Mouse (Mus musculus): ENCODE data around the gene Gm10337. TPM values are rescaled to one million over a fixed set of nuclear protein-coding genes. Genes with fewer than 3 reads are reported as not detected.

Gene Gm10337
- polyA plus RNA-seq, 1 experiment = not detected

DNA sequence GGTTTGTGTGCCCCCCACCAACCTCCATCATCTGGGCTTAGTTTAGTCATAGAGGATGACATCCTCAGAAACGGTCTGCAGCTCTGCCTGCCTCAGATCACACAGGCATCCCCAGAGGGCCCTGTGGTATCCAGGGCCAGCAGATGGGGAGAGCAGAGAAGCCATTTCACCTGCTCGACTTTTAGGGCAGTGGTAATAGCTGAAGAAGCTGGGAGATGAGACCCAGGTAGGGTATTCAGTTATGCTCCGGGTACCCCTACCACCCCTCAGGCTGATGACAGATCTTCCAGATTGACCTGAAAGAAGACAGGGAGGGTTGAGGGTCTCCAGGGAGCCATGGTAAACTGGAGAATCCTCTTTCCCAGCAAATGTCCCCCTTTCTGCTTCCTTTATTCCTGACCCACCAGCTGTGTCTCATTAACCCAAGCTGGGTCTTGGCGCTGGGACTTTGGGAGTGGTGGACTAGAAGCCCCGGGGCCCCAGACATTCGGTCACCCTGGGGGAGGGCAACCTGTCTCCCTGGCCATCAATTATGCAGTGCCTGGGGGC is 7.8 kb downstream of the Gm10337 start:
- no peak overlapping the region for H3K27ac ChIP-seq (ENCODE audit: control insufficient read depth, insufficient read depth, low read length)
- H3K27me3 ChIP-seq (ENCODE audit: control insufficient read depth, insufficient read depth, low read length) = no peaks in the 10 kb centered on the region
- no peak overlapping the region for H3K4me3 ChIP-seq (ENCODE audit: control insufficient read depth, insufficient read depth, low read length)
- TF ChIP-seq POLR2A (IDR thresholded peaks at IDR 0.05; ENCODE audit: control insufficient read depth, extremely low read depth, insufficient read depth, low read length, poor library complexity) = no peak
- no peak for TF ChIP-seq CTCF (IDR thresholded peaks at IDR 0.05; ENCODE audit: borderline replicate concordance, control insufficient read depth, extremely low read depth, insufficient read depth, low read length, poor library complexity)
- WGBS = 70% methylated on average over 6 of the region's 6 CpGs
- peaks cover 18% of the 10 kb centered on the region for H3K4me1 ChIP-seq (replicated peaks; ENCODE audit: control insufficient read depth, insufficient read depth, low read length)
- H3K36me3 ChIP-seq (ENCODE audit: control insufficient read depth, insufficient read depth, low read length) = no peaks in the 10 kb centered on the region
- DNase-seq = no peak

DNA sequence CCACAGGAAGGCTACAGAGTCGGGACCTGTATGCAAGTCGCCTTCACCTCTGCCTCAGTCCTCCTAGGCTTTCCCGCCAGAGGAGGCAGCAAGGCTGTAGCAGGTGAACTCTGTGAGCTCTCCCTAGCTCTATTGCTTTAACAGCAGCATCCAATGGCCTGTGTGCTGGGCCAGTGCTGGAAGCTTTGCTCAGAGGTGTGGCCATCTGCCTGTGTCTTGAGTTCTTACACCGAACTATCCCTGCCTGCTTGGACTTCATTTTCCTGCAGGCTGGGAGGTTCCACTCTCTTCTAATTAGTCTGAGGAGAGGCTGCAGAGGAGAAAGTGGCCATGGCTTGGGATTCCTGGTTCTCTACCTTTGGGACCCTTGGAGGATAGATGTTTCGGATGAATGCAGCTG is 8.5 kb downstream of the Gm10337 start:
- TF ChIP-seq CTCF (IDR thresholded peaks at IDR 0.05; ENCODE audit: borderline replicate concordance, control insufficient read depth, extremely low read depth, insufficient read depth, low read length, poor library complexity) (no peak), POLR2A (IDR thresholded peaks at IDR 0.05; ENCODE audit: control insufficient read depth, extremely low read depth, insufficient read depth, low read length, poor library complexity) (no peak)
- Histone ChIP-seq H3K4me3 (ENCODE audit: control insufficient read depth, insufficient read depth, low read length) (no peak overlapping the region), H3K27me3 (ENCODE audit: control insufficient read depth, insufficient read depth, low read length) (no peaks in the 10 kb centered on the region), H3K4me1 (replicated peaks; ENCODE audit: control insufficient read depth, insufficient read depth, low read length) (peaks cover 19% of the 10 kb centered on the region), H3K27ac (ENCODE audit: control insufficient read depth, insufficient read depth, low read length) (no peak overlapping the region), H3K36me3 (ENCODE audit: control insufficient read depth, insufficient read depth, low read length) (no peaks in the 10 kb centered on the region)
- 94% methylated on average over 5 of the region's 5 CpGs for WGBS
- no peak for DNase-seq

DNA sequence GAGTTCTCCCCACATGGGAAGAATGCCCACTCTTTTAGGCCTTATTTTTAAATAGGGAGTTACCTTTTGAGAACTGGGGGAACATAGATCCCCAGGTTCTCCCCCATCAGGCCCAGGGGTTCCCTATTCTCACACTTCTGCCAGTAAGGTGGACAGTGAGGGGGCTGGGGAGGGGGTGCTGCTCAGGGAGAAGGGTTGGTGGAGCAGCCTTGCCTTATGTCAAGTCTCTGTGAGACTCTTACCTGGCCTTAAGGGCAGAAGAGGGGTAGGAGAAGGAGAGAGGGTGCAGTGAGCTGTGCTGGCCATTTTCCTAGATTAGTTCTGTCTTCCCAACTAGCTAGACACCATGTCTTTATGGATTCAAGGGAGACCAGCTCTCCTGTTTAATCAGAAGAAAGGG is 8.9 kb downstream of the Gm10337 start:
- Histone ChIP-seq H3K4me1 (replicated peaks; ENCODE audit: control insufficient read depth, insufficient read depth, low read length) (peaks cover 19% of the 10 kb centered on the region), H3K27me3 (ENCODE audit: control insufficient read depth, insufficient read depth, low read length) (no peaks in the 10 kb centered on the region), H3K4me3 (ENCODE audit: control insufficient read depth, insufficient read depth, low read length) (no peak overlapping the region), H3K36me3 (ENCODE audit: control insufficient read depth, insufficient read depth, low read length) (no peaks in the 10 kb centered on the region), H3K27ac (ENCODE audit: control insufficient read depth, insufficient read depth, low read length) (no peak overlapping the region)
- TF ChIP-seq CTCF (IDR thresholded peaks at IDR 0.05; ENCODE audit: borderline replicate concordance, control insufficient read depth, extremely low read depth, insufficient read depth, low read length, poor library complexity) (no peak), POLR2A (IDR thresholded peaks at IDR 0.05; ENCODE audit: control insufficient read depth, extremely low read depth, insufficient read depth, low read length, poor library complexity) (no peak)
- DNase-seq = no peak

DNA sequence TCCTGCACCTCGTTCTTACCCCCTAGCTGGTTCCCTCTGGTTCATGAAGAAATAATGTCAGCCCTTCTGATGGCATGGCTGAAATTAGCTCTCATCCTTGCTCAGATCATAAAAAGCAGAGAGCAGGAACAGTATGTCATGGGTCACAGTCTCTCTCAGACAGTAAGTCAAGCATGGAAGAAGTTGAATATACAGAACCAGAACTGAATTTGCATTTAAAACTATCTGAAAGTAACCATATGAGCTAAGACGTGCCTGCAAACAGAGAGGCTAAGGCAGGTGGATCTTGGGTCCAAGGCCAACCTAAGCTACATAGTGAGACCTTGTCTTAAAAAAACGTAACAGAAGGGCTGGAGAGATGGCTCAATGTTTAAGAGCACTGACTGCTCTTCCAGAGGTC is 9.5 kb downstream of the Gm10337 start:
- H3K27me3 ChIP-seq (ENCODE audit: control insufficient read depth, insufficient read depth, low read length) = no peaks in the 10 kb centered on the region
- no peak overlapping the region for H3K27ac ChIP-seq (ENCODE audit: control insufficient read depth, insufficient read depth, low read length)
- peaks cover 19% of the 10 kb centered on the region for H3K4me1 ChIP-seq (replicated peaks; ENCODE audit: control insufficient read depth, insufficient read depth, low read length)
- no peaks in the 10 kb centered on the region for H3K36me3 ChIP-seq (ENCODE audit: control insufficient read depth, insufficient read depth, low read length)
- TF ChIP-seq POLR2A (IDR thresholded peaks at IDR 0.05; ENCODE audit: control insufficient read depth, extremely low read depth, insufficient read depth, low read length, poor library complexity) = no peak
- H3K4me3 ChIP-seq (ENCODE audit: control insufficient read depth, insufficient read depth, low read length) = no peak overlapping the region
- 95% methylated on average over 3 of the region's 3 CpGs for WGBS
- DNase-seq = no peak

DNA sequence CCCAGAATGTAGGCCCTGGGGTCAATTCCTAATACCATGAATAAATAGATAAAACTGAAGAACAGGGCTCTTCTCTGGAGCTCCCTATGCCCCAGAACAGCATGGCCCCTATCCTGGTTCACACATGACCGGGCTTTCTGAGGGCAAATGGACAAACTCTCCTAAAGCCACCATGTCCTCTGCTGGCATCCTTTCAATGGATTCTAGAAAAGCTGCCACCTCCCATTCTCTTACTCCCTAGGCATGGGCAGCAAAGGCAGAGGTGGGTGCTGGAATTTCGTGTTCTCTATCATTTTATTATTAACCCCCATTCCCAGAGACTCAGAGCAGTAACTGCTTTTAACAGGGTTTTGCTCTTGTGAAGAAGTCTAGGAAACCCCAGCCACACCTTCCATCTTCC is 11.7 kb downstream of the Gm10337 start:
- H3K36me3 ChIP-seq (ENCODE audit: control insufficient read depth, insufficient read depth, low read length) = no peaks in the 10 kb centered on the region
- 94% methylated on average over 2 of the region's 2 CpGs for WGBS
- no peak overlapping the region for H3K27ac ChIP-seq (ENCODE audit: control insufficient read depth, insufficient read depth, low read length)
- TF ChIP-seq CTCF (IDR thresholded peaks at IDR 0.05; ENCODE audit: borderline replicate concordance, control insufficient read depth, extremely low read depth, insufficient read depth, low read length, poor library complexity) (no peak), POLR2A (IDR thresholded peaks at IDR 0.05; ENCODE audit: control insufficient read depth, extremely low read depth, insufficient read depth, low read length, poor library complexity) (no peak)
- H3K4me1 ChIP-seq (replicated peaks; ENCODE audit: control insufficient read depth, insufficient read depth, low read length) = peaks cover 22% of the 10 kb centered on the region
- H3K27me3 ChIP-seq (ENCODE audit: control insufficient read depth, insufficient read depth, low read length) = no peaks in the 10 kb centered on the region
- no peak for DNase-seq
- no peak overlapping the region for H3K4me3 ChIP-seq (ENCODE audit: control insufficient read depth, insufficient read depth, low read length)

DNA sequence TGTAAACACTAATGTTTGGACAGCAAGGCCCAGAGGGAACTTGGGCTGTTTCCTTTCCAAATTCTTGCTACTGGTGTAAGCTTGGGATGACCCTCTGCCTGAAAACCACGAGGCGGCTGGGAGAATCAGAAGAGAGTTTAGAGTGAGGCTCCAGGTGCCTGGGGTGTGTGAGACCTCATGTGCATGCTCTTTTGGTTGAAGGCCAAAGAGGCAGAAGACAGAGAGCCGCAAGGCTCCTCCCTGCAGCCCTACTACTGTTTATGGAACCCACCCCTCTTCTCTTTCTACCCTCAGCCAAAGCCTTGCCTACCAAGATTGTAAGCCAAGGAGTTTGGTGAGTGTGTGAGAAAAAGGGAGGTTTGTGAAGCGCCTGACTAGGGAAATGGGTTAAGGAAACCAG is 12.3 kb downstream of the Gm10337 start:
- no peaks in the 10 kb centered on the region for H3K27me3 ChIP-seq (ENCODE audit: control insufficient read depth, insufficient read depth, low read length)
- H3K36me3 ChIP-seq (ENCODE audit: control insufficient read depth, insufficient read depth, low read length) = no peaks in the 10 kb centered on the region
- no peak overlapping the region for H3K27ac ChIP-seq (ENCODE audit: control insufficient read depth, insufficient read depth, low read length)
- WGBS = 88% methylated on average over 4 of the region's 4 CpGs
- DNase-seq = no peak
- H3K4me1 ChIP-seq (replicated peaks; ENCODE audit: control insufficient read depth, insufficient read depth, low read length) = peaks cover 16% of the 10 kb centered on the region
- TF ChIP-seq CTCF (IDR thresholded peaks at IDR 0.05; ENCODE audit: borderline replicate concordance, control insufficient read depth, extremely low read depth, insufficient read depth, low read length, poor library complexity) = no peak
- no peak for TF ChIP-seq POLR2A (IDR thresholded peaks at IDR 0.05; ENCODE audit: control insufficient read depth, extremely low read depth, insufficient read depth, low read length, poor library complexity)
- no peak overlapping the region for H3K4me3 ChIP-seq (ENCODE audit: control insufficient read depth, insufficient read depth, low read length)

DNA sequence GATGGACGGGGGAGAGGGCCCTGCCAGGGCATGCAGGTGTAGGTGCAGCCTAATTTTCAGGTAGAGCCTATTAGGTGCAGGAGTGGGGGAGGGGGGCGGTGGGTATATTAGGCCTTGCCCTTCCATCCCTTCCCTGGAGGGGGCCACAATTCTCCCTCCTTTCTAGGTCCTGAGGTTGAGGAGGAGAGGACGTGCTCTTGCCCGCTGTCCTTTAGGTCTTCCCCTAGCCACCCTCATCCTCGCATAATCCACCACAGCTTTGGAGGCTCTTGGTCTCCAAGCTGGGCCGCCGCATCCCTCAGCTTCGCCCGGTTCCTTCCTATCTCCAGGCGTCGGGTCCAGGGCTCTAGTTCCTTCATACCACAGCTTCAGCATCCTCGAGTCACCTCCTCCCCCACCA is 12.8 kb downstream of the Gm10337 start:
- no peak overlapping the region for H3K27ac ChIP-seq (ENCODE audit: control insufficient read depth, insufficient read depth, low read length)
- 19% methylated on average over 12 of the region's 12 CpGs for WGBS

More for the DNA sequence above, 12.8 kb downstream of the Gm10337 start:
- Histone ChIP-seq H3K27me3 (ENCODE audit: control insufficient read depth, insufficient read depth, low read length) (no peaks in the 10 kb centered on the region), H3K36me3 (ENCODE audit: control insufficient read depth, insufficient read depth, low read length) (no peaks in the 10 kb centered on the region), H3K4me3 (ENCODE audit: control insufficient read depth, insufficient read depth, low read length) (peak overlapping the region; percentile 59), H3K4me1 (replicated peaks; ENCODE audit: control insufficient read depth, insufficient read depth, low read length) (peaks cover 15% of the 10 kb centered on the region)
- DNase-seq = no peak
- TF ChIP-seq POLR2A (IDR thresholded peaks at IDR 0.05; ENCODE audit: control insufficient read depth, extremely low read depth, insufficient read depth, low read length, poor library complexity) (no peak), CTCF (IDR thresholded peaks at IDR 0.05; ENCODE audit: borderline replicate concordance, control insufficient read depth, extremely low read depth, insufficient read depth, low read length, poor library complexity) (no peak)
